ENCODE assay signal across 10 mouse cellular contexts in the genomic region with DNA sequence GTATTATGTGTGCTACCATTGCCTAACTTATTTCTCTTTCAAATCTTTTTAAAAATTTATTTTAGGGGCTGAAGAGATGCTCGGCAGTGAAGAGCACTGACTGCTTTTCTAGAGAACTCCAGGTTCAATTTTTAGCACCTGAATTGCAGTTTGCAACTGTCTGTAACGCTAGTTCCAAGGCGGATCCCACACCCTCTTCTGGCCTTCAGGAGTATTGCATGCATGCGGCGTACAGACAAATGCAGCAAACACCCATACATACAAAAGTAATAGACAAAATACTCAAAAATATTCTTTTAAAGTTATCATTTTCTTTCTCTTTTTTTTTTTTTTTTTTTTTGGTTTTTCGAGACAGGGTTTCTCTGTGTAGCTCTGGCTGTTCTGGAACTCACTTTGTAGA. TPM values are rescaled to one million over a fixed set of nuclear protein-coding genes. Genes with fewer than 3 reads are reported as not detected.
DNase-seq lines count a peak whose midpoint lies in the region; TF ChIP-seq lines count a peak whose summit lies in the region.
"Had no signal": no experiment of that assay in that cellular context is flagged by ENCODE, and none has a peak within 500 bp of the region (broad histone marks: within the 10 kb centered on the region; RNA-seq: fewer than 3 reads in every experiment).

No protein-coding gene starts in this region.

- no peak overlapping the region for H3K27ac ChIP-seq in layer of hippocampus, adult 2 months
- no peak overlapping the region for H3K27ac ChIP-seq in bone marrow macrophage, adult 2 months (ENCODE audit: insufficient read depth, low read depth, low read length)
- H3K27ac ChIP-seq: heart, embryonic 15.5 days had no signal

- peaks cover 13% of the 10 kb centered on the region for H3K4me1 ChIP-seq in bone marrow macrophage, adult 2 months (ENCODE audit: control insufficient read depth, insufficient read depth, low read length)

- no peak for TF ChIP-seq POLR2A in bone marrow macrophage, adult 2 months (IDR thresholded peaks at IDR 0.05; ENCODE audit: borderline replicate concordance, low read depth, low read length)

- no peak overlapping the region for H3K4me3 ChIP-seq in layer of hippocampus, adult 2 months
- H3K4me3 ChIP-seq in bone marrow macrophage, adult 2 months (ENCODE audit: insufficient read depth, low read length): no peak overlapping the region
- H3K4me3 ChIP-seq: heart, embryonic 15.5 days; myocyte had no signal

- peak; percentile 24 for DNase-seq in adrenal gland, adult 2 months
- no peak for DNase-seq in adrenal gland, postnatal 4 days (ENCODE audit: low spot score in 2 of 2)
- DNase-seq in layer of hippocampus, adult 2 months (ENCODE audit: low spot score in 2 of 2): no peak
- DNase-seq in layer of hippocampus, adult 9-10 months (ENCODE audit: low spot score): no peak
- peak; percentile 47 to 77 for DNase-seq in kidney, postnatal 36 days
- peak; percentile 13 for DNase-seq in spleen, adult 12 weeks (ENCODE audit: low spot score)
- DNase-seq in layer of hippocampus, adult 11-12 months (ENCODE audit: low spot score): no peak

- peak; percentile 73 for TF ChIP-seq CTCF in layer of hippocampus, adult 2 months (conservative IDR thresholded peaks at IDR 0.05)
- TF ChIP-seq CTCF in bone marrow macrophage, adult 2 months (IDR thresholded peaks at IDR 0.05; ENCODE audit: low read depth, low read length): peak; percentile 17; the same call in 1 of the 2 replicates

RNA-seq across cellular contexts. Expression of a gene that starts 2.6 kb away (rescaled TPM):
- total RNA-seq in adrenal gland, adult 2 months (2021): 10 to 100 TPM; 33.2 to 33.7 TPM
- 1.5 and 3.2 TPM in 2 replicates for polyA plus RNA-seq in adrenal gland, adult 2 months (2012; rRNA removed)
- total RNA-seq in adrenal gland, postnatal 4 days (2021): 10 to 100 TPM; 19.0 to 19.9 TPM
- 10 to 100 TPM; 31.2 to 31.3 TPM for total RNA-seq in layer of hippocampus, adult 2 months (2021)
- 8.9 and 9.2 TPM in 2 replicates for polyA plus RNA-seq in bone marrow macrophage, adult 2 months (2012; ENCODE audit: insufficient read depth, insufficient read length, missing spikeins)

RNA-seq across cellular contexts. Expression of a gene that starts 43.6 kb away (rescaled TPM):
- 100 to 1,000 TPM; 171 to 185 TPM for total RNA-seq in adrenal gland, adult 2 months (2021)
- 6.9 and 8.2 TPM in 2 replicates for polyA plus RNA-seq in adrenal gland, adult 2 months (2012; rRNA removed)
- total RNA-seq in adrenal gland, postnatal 4 days (2021): 100 to 1,000 TPM; 165 to 177 TPM
- 100 to 1,000 TPM; 360 to 384 TPM for total RNA-seq in layer of hippocampus, adult 2 months (2021)
- 59.9 and 67.9 TPM in 2 replicates for polyA plus RNA-seq in bone marrow macrophage, adult 2 months (2012; ENCODE audit: insufficient read depth, insufficient read length, missing spikeins)

Comparison
In these comparisons a context has a peak if more than half of its experiments do, and no peak if none do; other contexts are left out.
1. DNase-seq: peak in adrenal gland, adult 2 months (single experiment), kidney, postnatal 36 days (2 of 2) and spleen, adult 12 weeks (single experiment); none in adrenal gland, postnatal 4 days (0 of 2), layer of hippocampus, adult 2 months (0 of 2), layer of hippocampus, adult 9-10 months (single experiment) and layer of hippocampus, adult 11-12 months (single experiment).